Mouse (Mus musculus) forebrain, embryonic 13.5 days (tissue): ENCODE data around the gene Gm4353. TPM values are rescaled to one million over a fixed set of nuclear protein-coding genes. Genes with fewer than 3 reads are reported as not detected.

Experiments used
- ATAC-seq: fragments of 200-750 bp; cut with Nextera tagmentation; 2 replicates; pipeline ENCODE4 v1.8.0; 2017
- H3K27ac ChIP-seq: fragments of 300-500 bp; sonication (generic); 2 replicates; pipeline ENCODE4 v1.5.1; 2015; ENCODE audit warnings: inconsistent platforms, mild to moderate bottlenecking, moderate library complexity
- H3K27me3 ChIP-seq: fragments of 300-500 bp; sonication (generic); 2 replicates; pipeline ENCODE4 v1.6.1; 2015; ENCODE audit warnings: mild to moderate bottlenecking, inconsistent platforms
- H3K36me3 ChIP-seq: fragments of 300-500 bp; sonication (generic); 2 replicates; pipeline ENCODE4 v1.6.1; 2015; ENCODE audit warnings: mild to moderate bottlenecking, inconsistent platforms; ENCODE audit not compliant: poor library complexity, severe bottlenecking
- H3K4me1 ChIP-seq: fragments of 300-500 bp; sonication (generic); 2 replicates; pipeline ENCODE4 v1.6.1; 2015; ENCODE audit warnings: inconsistent platforms
- H3K4me2 ChIP-seq: fragments of 300-500 bp; sonication (generic); 2 replicates; pipeline ENCODE4 v1.6.1; 2015; ENCODE audit warnings: inconsistent platforms, mild to moderate bottlenecking, moderate library complexity
- H3K4me3 ChIP-seq: fragments of 300-500 bp; sonication (generic); 2 replicates; pipeline ENCODE4 v1.5.1; 2015; ENCODE audit warnings: mild to moderate bottlenecking, inconsistent platforms
- H3K9ac ChIP-seq: fragments of 300-500 bp; sonication (generic); 2 replicates; pipeline ENCODE4 v1.6.1; 2015; ENCODE audit warnings: mild to moderate bottlenecking, inconsistent platforms
- H3K9me3 ChIP-seq: fragments of 300-500 bp; sonication (generic); replicated peaks from 2 replicates; pipeline ENCODE4 v1.6.1; 2016; ENCODE audit warnings: inconsistent platforms
- WGBS: fragments of 180-500 bp; shearing (Covaris S2); methylation state at CpG from one replicate; pipeline ENCODE4 v1.1.7; 2015; 5-methylcytosine and 5-hydroxymethylcytosine counted together
- polyA plus RNA-seq: library from polyadenylated mRNA; unstranded; fragments of >200 nt; fragmentation: Nextera tagmentation; extraction: Ambion mirVana; gene quantifications from 2 replicates; pipeline ENCODE4 v1.2.1, GENCODE M21; 2015

The Gm4353 gene
- polyA plus RNA-seq, 1 experiment from 2014 or later = 0.57 TPM

DNA sequence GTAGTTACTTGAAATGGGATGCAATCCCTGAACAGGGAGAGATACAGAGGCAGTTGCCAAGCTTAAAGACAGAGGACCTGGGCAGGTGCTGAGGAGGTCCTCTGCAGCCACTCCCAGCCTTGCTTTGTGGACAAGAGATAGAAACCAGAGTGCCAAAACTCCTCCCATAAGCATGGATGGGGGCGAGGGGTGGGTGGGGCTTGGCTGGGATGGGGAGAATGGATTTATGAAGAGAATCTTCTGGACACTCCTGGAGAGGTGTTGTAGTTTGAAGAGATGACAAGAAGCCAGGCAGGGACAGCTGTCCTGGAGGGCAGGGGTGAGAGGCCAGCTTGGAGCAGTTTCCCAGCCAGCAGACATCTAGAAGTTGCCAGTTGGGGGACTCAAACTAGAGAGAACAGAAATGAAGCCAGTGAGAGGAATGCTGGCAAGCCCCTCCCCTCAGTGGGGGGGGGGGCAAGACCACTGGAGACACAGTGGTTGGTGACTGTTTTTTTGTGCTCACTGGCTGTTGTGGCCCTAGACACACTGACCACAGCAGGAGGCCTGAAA is 34.9 kb upstream of the Gm4353 start:
- ATAC-seq = no peak
- Histone ChIP-seq H3K27me3 (no peaks in the 10 kb centered on the region), H3K36me3 (0 out of 2 replicates have a peak, but pooled peaks cover 3% of the 10 kb centered on the region), H3K9ac (no peak overlapping the region), H3K27ac (no peak overlapping the region), H3K4me1 (peaks cover 21% of the 10 kb centered on the region), H3K9me3 (no peaks in the 10 kb centered on the region), H3K4me2 (no peak overlapping the region), H3K4me3 (no peak overlapping the region)
- 70% methylated on average over 1 of the region's 1 CpGs for WGBS

DNA sequence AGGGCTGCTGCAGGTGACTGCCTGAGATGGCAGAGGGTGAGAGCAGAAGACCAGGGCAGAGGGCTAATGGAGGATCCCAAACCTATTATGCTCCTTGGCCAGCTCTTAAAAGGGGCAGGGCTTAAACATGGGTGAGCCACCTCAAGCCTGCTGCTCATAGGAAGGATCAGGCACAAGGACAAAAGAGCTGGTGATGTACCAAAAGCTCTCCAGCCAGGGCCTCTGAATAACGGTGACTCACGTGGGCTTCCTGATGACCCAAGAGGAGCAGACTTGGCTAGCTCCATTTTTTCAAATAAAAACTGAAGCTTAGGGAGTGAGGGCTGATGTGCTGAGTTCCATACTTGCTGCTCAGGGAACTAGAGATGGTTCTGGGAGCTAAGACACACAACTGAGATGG is 31.6 kb upstream of the Gm4353 start:
- Histone ChIP-seq H3K27ac (no peak overlapping the region), H3K9me3 (no peaks in the 10 kb centered on the region), H3K36me3 (no peaks in the 10 kb centered on the region), H3K4me1 (peaks cover 4% of the 10 kb centered on the region), H3K27me3 (no peaks in the 10 kb centered on the region), H3K9ac (no peak overlapping the region), H3K4me2 (no peak overlapping the region), H3K4me3 (no peak overlapping the region)
- no peak for ATAC-seq
- WGBS = 72% methylated on average over 2 of the region's 2 CpGs

DNA sequence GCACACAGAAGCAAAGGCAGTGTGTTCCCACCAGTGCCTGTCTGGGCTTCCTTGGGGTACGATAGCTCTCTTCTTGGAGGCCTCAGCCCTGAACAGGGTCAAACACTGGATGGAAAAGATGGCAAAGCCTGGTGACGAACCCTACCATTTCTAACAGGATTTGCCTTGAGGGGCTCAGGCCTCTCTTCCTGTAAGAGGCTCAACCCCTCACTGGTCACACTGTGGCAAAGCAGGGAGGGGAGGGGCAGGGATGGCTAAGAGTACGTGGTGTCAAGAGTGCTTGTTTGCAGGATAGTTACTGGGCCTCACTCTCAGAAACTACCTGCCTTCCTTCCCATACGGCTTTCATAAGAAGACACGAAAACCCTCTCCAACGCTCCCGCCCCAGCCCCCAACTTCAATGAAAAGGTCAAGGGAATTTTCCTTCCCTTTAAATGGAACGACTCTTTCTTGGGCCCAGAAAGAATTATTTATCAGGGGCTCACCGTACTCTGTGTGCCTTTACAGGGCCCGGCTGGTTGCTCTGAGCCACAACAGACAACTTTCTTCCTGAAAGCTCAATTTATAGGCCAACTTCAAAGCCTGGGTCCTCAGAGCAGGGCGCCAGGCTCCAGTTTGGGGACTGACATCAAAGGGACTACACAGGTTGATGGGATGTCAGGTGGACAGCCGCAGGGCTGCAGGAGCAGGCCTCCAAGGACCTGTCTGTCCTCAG is 30.9 kb upstream of the Gm4353 start:
- H3K27ac ChIP-seq = no peak overlapping the region
- H3K9ac ChIP-seq = no peak overlapping the region
- ATAC-seq = no peak
- no peak overlapping the region for H3K4me2 ChIP-seq
- no peak overlapping the region for H3K4me3 ChIP-seq
- no peaks in the 10 kb centered on the region for H3K4me1 ChIP-seq
- 80% methylated on average over 12 of the region's 12 CpGs for WGBS
- H3K27me3 ChIP-seq = no peaks in the 10 kb centered on the region
- H3K36me3 ChIP-seq = no peaks in the 10 kb centered on the region
- no peaks in the 10 kb centered on the region for H3K9me3 ChIP-seq

DNA sequence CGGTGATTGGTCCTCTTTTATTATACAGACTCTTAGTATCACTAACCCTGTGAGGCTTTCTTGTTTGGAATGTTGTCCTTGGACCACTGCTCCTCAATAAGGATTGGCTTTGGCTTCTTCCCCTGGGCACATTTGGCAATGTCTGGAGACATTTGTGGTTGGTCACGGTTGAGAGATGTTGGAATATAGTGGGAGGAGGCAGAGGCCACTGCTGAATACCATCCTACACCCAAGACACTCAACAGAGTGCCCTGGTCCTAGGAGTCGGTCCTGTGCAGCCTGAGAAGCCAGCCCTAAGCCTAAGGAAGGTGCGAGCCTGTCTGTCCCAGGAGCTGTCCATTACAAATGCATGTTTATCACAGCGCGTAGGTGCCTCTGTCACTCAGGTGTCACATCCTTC is 27.1 kb upstream of the Gm4353 start:
- Histone ChIP-seq H3K27ac (no peak overlapping the region), H3K4me1 (no peaks in the 10 kb centered on the region), H3K4me2 (no peak overlapping the region), H3K9ac (no peak overlapping the region), H3K36me3 (peaks cover 12% of the 10 kb centered on the region), H3K9me3 (no peaks in the 10 kb centered on the region), H3K27me3 (no peaks in the 10 kb centered on the region), H3K4me3 (no peak overlapping the region)
- 91% methylated on average over 6 of the region's 6 CpGs for whole genome bisulfite sequencing
- ATAC-seq = no peak

DNA sequence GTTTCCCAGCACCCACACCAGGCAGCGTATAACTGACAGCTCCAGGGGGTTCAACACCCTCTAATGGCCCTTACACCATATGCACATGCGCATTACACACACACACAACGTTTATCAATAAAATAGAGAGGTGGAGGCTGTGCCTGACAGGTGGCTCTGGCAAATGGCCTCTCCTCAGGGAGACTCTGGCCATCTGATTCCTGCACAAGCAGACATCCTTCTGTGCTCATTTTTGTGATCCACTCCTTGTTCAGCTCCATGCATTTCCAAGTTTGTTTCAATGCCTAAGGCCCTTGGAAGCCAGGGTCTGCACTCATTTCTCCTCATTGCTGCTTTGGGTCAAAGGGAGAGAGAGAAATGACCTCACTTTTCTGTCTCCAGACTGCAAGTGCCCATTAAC is 26.2 kb upstream of the Gm4353 start:
- Histone ChIP-seq H3K4me3 (no peak overlapping the region), H3K36me3 (peaks cover 21% of the 10 kb centered on the region), H3K27ac (no peak overlapping the region), H3K4me2 (no peak overlapping the region), H3K9me3 (no peaks in the 10 kb centered on the region), H3K4me1 (no peaks in the 10 kb centered on the region), H3K27me3 (no peaks in the 10 kb centered on the region), H3K9ac (no peak overlapping the region)
- no peak for ATAC-seq
- WGBS = 81% methylated on average over 3 of the region's 3 CpGs

DNA sequence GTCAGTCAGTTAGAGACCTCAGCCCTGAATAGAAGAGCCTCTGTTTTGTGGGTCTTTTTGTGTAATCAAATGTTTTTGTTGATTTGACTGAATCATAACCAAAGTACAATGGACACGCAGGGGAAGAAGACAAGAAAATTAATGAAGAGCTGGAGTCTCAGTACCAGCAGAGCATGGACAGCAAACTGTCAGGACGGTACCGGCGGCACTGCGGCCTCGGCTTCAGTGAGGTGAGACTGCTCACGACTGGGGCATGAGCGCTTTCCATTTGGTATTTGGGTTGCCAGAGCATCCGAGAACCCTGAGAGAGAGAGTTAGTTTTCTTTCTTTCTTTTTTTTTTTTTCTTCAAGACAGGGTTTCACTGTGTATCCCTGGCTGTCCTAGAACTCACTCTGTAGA is 18.7 kb upstream of the Gm4353 start:
- Histone ChIP-seq H3K9me3 (no peaks in the 10 kb centered on the region), H3K9ac (no peak overlapping the region), H3K27ac (no peak overlapping the region), H3K36me3 (peaks cover 72% of the 10 kb centered on the region), H3K4me2 (no peak overlapping the region), H3K4me3 (no peak overlapping the region), H3K4me1 (no peaks in the 10 kb centered on the region), H3K27me3 (no peaks in the 10 kb centered on the region)
- WGBS = 95% methylated on average over 9 of the region's 9 CpGs
- ATAC-seq = no peak

DNA sequence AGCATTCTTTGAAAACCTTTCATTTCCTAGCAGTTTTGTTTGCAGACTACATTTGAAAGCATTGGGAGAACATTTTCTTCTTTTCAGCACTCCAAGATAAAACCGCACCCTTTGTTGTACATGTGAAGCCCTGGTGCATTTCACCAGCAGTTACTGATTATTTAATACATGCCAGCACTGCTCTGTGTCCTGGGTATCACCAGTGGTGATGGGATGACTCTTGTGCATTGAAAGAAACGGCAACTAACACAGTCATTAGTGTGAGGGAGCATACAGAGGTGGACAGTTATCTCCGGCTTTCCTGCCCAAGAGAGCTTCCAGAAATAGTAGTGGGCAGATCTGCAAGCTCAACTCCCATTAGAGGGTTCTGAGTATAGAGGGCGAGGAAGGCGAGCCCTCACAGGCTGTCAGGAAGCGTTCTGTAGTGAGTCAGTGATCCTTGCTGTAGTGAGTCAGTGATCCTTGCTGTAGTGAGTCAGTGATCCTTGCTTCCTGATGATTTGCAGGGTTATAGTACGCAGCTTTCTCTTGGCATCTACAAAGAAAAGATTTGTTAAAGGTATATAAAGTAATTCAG is 15.6 kb upstream of the Gm4353 start:
- Histone ChIP-seq H3K27me3 (no peaks in the 10 kb centered on the region), H3K9me3 (no peaks in the 10 kb centered on the region), H3K27ac (no peak overlapping the region), H3K4me2 (no peak overlapping the region), H3K9ac (no peak overlapping the region), H3K4me1 (peaks cover 9% of the 10 kb centered on the region), H3K36me3 (peaks cover 45% of the 10 kb centered on the region), H3K4me3 (no peak overlapping the region)
- ATAC-seq = no peak
- WGBS = 92% methylated on average over 7 of the region's 7 CpGs

DNA sequence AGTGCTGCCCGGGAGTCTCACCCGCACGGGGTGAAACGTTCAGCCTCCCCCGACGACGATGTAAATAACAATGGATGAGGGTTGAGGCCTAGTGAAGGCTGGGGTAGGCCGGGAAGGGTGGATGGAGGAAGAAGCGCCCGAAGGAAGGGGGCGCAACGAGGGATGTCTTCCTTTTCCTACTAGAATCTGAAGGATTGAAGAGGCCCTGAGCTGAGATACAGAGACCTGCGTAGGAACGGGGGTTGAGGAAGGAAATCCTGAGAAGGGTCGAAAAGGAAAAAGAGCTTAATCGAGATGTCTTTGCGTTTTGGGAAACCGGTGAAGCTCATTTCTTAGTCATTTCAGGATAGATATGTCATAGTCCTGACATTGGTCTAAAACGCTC is 9.0 kb upstream of the Gm4353 start:
- H3K9ac ChIP-seq = peak overlapping the region; percentile 90
- no peaks in the 10 kb centered on the region for H3K27me3 ChIP-seq
- ATAC-seq = peak; percentile 88
- peak overlapping the region; percentile 73 for H3K4me3 ChIP-seq
- 0% methylated on average over 19 of the region's 19 CpGs for WGBS
- no peaks in the 10 kb centered on the region for H3K9me3 ChIP-seq
- H3K4me1 ChIP-seq = peaks cover 24% of the 10 kb centered on the region
- no peaks in the 10 kb centered on the region for H3K36me3 ChIP-seq
- H3K27ac ChIP-seq = peak overlapping the region; percentile 93
- H3K4me2 ChIP-seq = peak overlapping the region; percentile 89

DNA sequence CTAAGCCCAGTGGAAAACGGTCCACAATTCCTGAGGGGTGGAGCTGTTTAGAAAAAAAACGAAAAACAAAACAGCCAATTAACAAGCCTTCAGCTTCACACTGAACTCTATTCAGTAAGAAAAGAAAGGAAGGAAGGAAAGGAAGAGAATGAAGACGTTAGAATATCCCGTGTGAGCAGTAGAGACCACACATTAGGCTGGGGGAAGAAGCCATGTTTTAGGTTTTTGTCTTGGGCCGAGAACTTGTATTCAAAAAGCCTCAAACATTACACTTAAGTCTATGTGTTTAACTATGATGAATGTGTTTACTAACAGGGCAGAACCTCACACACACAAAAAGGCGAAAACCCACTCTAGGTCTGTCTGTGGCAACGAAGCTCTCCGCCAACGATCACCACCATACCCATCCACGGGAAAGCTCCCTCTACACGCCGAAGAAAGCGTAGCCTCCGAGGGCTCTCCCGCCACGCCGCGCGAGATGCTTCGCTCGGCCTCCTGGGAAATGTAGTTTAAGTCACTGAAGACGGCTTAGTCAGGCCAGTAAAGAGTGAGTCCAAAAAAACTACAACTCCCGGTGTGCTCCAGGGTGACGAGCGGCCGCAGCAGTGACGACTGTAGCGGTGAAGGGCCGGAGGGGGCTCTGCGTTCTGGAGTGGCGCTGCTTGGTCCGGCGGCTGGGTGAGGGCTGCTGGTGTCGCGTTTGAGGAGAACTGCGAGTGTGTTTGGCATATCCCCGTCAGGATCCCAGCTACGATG is 8.5 kb upstream of the Gm4353 start:
- Histone ChIP-seq H3K27ac (peak overlapping the region; percentile 93), H3K27me3 (no peaks in the 10 kb centered on the region), H3K9me3 (no peaks in the 10 kb centered on the region), H3K4me3 (peak overlapping the region; percentile 73), H3K4me2 (peak overlapping the region; percentile 89), H3K4me1 (peaks cover 24% of the 10 kb centered on the region), H3K36me3 (no peaks in the 10 kb centered on the region), H3K9ac (peak overlapping the region; percentile 90)
- under 1% methylated on average over 38 of the region's 38 CpGs for WGBS
- ATAC-seq = peak; percentile 100

DNA sequence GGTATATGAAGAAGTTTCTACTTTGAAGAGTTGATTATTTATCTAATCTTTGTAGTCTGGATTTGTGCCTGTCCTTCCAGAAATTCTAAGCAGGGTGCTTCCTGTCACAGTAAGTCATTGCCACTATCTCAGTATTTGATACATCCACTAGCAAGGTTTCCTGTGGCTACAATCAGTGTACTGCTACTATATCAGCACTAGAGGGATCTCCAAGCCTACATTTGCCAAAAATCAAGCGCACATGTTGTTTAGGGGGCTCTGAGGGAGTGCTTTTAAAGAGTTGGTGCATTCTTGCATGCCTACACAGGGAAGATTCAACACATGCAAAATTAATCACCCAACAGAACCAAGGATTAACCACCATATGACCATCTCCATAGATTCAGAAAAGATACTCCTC is 23.7 kb downstream of the Gm4353 start:
- H3K36me3 ChIP-seq = no peaks in the 10 kb centered on the region
- no peak overlapping the region for H3K4me2 ChIP-seq
- H3K9ac ChIP-seq = no peak overlapping the region
- no peak for ATAC-seq
- no peak overlapping the region for H3K4me3 ChIP-seq
- H3K27ac ChIP-seq = no peak overlapping the region
- no peaks in the 10 kb centered on the region for H3K9me3 ChIP-seq
- no peaks in the 10 kb centered on the region for H3K27me3 ChIP-seq
- H3K4me1 ChIP-seq = no peaks in the 10 kb centered on the region
- WGBS = 69% methylated on average over 1 of the region's 1 CpGs

DNA sequence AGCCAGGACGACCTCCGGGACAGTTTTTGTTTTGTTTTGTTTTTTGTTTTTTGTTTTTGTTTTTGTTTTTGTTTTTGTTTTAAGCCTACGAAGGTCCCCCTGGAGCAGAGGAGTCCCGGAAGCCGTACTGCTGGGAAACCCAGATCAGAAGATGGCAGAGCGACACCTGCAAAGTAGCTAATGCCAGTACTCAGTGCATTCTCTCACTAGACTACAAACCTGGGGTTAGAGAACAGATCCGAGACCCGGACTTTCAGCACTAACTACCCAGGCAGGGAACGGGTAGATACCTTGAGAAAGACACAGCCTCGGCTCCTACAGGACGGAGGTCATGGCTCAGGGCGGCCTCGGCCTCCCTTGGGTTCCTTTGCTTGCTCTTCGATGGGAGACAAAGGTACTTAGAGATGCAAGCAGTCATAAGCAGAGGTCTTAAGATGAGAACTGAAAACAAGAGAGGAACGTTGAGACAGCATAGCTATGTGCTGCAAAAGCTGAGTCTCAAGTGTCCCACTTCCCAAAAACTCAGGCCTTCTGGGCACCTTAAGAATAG is 43.9 kb downstream of the Gm4353 start:
- H3K9ac ChIP-seq = peak overlapping the region; percentile 35
- ATAC-seq = peak; percentile 22

More for the DNA sequence above, 43.9 kb downstream of the Gm4353 start:
- no peaks in the 10 kb centered on the region for H3K9me3 ChIP-seq
- H3K27me3 ChIP-seq = peaks cover 30% of the 10 kb centered on the region
- peak overlapping the region; percentile 75 for H3K4me3 ChIP-seq
- H3K36me3 ChIP-seq = no peaks in the 10 kb centered on the region
- 13% methylated on average over 15 of the region's 15 CpGs for WGBS
- peak overlapping the region; percentile 99 for H3K4me2 ChIP-seq
- H3K27ac ChIP-seq = no peak overlapping the region
- peaks cover 61% of the 10 kb centered on the region for H3K4me1 ChIP-seq
